9 mouse cellular contexts compared by ENCODE assay signal in genomic region chr9:106338462-106339172, GRCm38 (mm10). TPM values are rescaled to one million over a fixed set of nuclear protein-coding genes. Genes with fewer than 3 reads are reported as not detected.
DNase-seq lines count a peak whose midpoint lies in the region; ATAC-seq and TF ChIP-seq lines count a peak whose summit lies in the region.
"Had no signal": no experiment of that assay in that cellular context is flagged by ENCODE, and none has a peak within 500 bp of the region (broad histone marks: within the 10 kb centered on the region; RNA-seq: fewer than 3 reads in every experiment).

No protein-coding gene starts in this region.

- no peak overlapping the region for H3K4me3 ChIP-seq in layer of hippocampus, adult 2 months
- no peak overlapping the region for H3K4me3 ChIP-seq in hindbrain, embryonic 16.5 days (ENCODE audit: low read length)
- H3K4me3 ChIP-seq in olfactory bulb, adult 2 months (ENCODE audit: insufficient read depth, low read depth, low read length): no peak overlapping the region

- no peak for TF ChIP-seq CTCF in layer of hippocampus, adult 2 months (conservative IDR thresholded peaks at IDR 0.05)
- TF ChIP-seq CTCF in olfactory bulb, adult 2 months (IDR thresholded peaks at IDR 0.05; ENCODE audit: insufficient read depth, low read depth, low read length): no peak

- H3K27me3 ChIP-seq in hindbrain, embryonic 16.5 days (replicated peaks; ENCODE audit: control insufficient read depth, insufficient read depth, low read length): no peaks in the 10 kb centered on the region

- peak; percentile 41; the same call in 1 of the 2 replicates for ATAC-seq in hindbrain, embryonic 16.5 days

- no peak overlapping the region for H3K4me2 ChIP-seq in hindbrain, embryonic 16.5 days (ENCODE audit: low read length)

- no peaks in the 10 kb centered on the region for H3K36me3 ChIP-seq in hindbrain, embryonic 16.5 days (ENCODE audit: control insufficient read depth, insufficient read depth, low read length)

- WGBS in hindbrain, embryonic 16.5 days: 11% methylated on average over 10 of the region's 10 CpGs
- WGBS in olfactory bulb, adult 2 months: 43% methylated on average over 10 of the region's 10 CpGs

- peaks cover 11% of the 10 kb centered on the region for H3K4me1 ChIP-seq in hindbrain, embryonic 16.5 days (ENCODE audit: control insufficient read depth, insufficient read depth, low read depth, low read length)
- peaks cover 59% of the 10 kb centered on the region for H3K4me1 ChIP-seq in olfactory bulb, adult 2 months (ENCODE audit: control insufficient read depth, insufficient read depth, low read length)

- no peak for TF ChIP-seq POLR2A in olfactory bulb, adult 2 months (IDR thresholded peaks at IDR 0.05; ENCODE audit: insufficient read depth, low read depth, low read length)

- H3K9ac ChIP-seq in hindbrain, embryonic 16.5 days (ENCODE audit: low read depth, low read length): peak overlapping the region; percentile 35

- peak overlapping the region; percentile 76 for H3K27ac ChIP-seq in layer of hippocampus, adult 2 months
- peak overlapping the region; percentile 31 for H3K27ac ChIP-seq in hindbrain, embryonic 16.5 days (ENCODE audit: low read depth, low read length)
- H3K27ac ChIP-seq in olfactory bulb, adult 2 months (ENCODE audit: insufficient read depth, low read depth, low read length): peak overlapping the region; percentile 22

- DNase-seq in layer of hippocampus, adult 2 months (ENCODE audit: low spot score in 2 of 2): no peak
- no peak for DNase-seq in layer of hippocampus, adult 18-20 months (ENCODE audit: low spot score in 2 of 2)
- peak; percentile 72 for DNase-seq in embryo, embryonic 9.5 days (ENCODE audit: extremely low spot score)
- no peak for DNase-seq in thymus, postnatal 25 days
- no peak for DNase-seq in frontal cortex, postnatal 25 days (ENCODE audit: low spot score in 2 of 2)
- DNase-seq in thymus, postnatal 0 days (ENCODE audit: low spot score): no peak
- DNase-seq: heart, adult 11 months had no signal

- no peaks in the 10 kb centered on the region for H3K9me3 ChIP-seq in hindbrain, embryonic 16.5 days (ENCODE audit: control insufficient read depth, low read length)

RNA-seq across cellular contexts. Expression of gene Dusp7, which starts 29.8 kb away (rescaled TPM):
- 10 to 100 TPM; 81.7 to 93.2 TPM for total RNA-seq in layer of hippocampus, adult 2 months (2021)
- total RNA-seq in layer of hippocampus, adult 18-20 months (2021): 10 to 100 TPM; 93.0 to 94.6 TPM
- 12.5 and 13.1 TPM in 2 replicates for polyA plus RNA-seq in hindbrain, embryonic 16.5 days (2015; fragmentation: Nextera tagmentation; extraction: Ambion mirVana)
- polyA plus RNA-seq in olfactory bulb, adult 2 months (2012; ENCODE audit: insufficient read depth, insufficient read length, low replicate concordance, missing spikeins): not detected in 2 replicates
- polyA plus RNA-seq in thymus, postnatal 0 days (2015; fragmentation: Nextera tagmentation; extraction: Ambion mirVana): 9.1 and 11.3 TPM in 2 replicates

RNA-seq across cellular contexts. Expression of gene Poc1a, which starts 57.8 kb away (rescaled TPM):
- 10 to 100 TPM in 1 of 2 experiments, 1 to 10 TPM in 1; 8.6 to 14.5 TPM for total RNA-seq in layer of hippocampus, adult 2 months (2021)
- 10 to 100 TPM; 12.5 to 15.4 TPM for total RNA-seq in layer of hippocampus, adult 18-20 months (2021)
- 8.9 and 9.7 TPM in 2 replicates for polyA plus RNA-seq in hindbrain, embryonic 16.5 days (2015; fragmentation: Nextera tagmentation; extraction: Ambion mirVana)
- not detected in 2 replicates for polyA plus RNA-seq in olfactory bulb, adult 2 months (2012; ENCODE audit: insufficient read depth, insufficient read length, low replicate concordance, missing spikeins)
- 35.6 and 37.2 TPM in 2 replicates for polyA plus RNA-seq in thymus, postnatal 0 days (2015; fragmentation: Nextera tagmentation; extraction: Ambion mirVana)

Comparison
In these comparisons a context has a peak if more than half of its experiments do, and no peak if none do; other contexts are left out.
1. H3K27ac ChIP-seq: peak in every context shown above with its lines; median percentile 76 in layer of hippocampus, adult 2 months; 31 in hindbrain, embryonic 16.5 days; 22 in olfactory bulb, adult 2 months.
2. RNA of gene Dusp7, which starts 29.8 kb away (polyA plus RNA-seq): 12.5 to 13.1 TPM in hindbrain, embryonic 16.5 days and 9.1 to 11.3 TPM in thymus, postnatal 0 days; not detected in olfactory bulb, adult 2 months; every median in the first group is over 10 times any median in the second.